Mouse (Mus musculus) MEL (cell line): ENCODE measurements around the gene Acacb. TPM values are rescaled to one million over a fixed set of nuclear protein-coding genes. Genes with fewer than 3 reads are reported as not detected.

Experiments used
- DNase-seq: peaks from one replicate; pipeline ENCODE4 v3.0.0; 2011; ENCODE audit warnings: low read depth, low spot score
- H3K27ac ChIP-seq: 2 replicates; pipeline ENCODE4 v1.5.1; 2012; ENCODE audit warnings: low read depth, mild to moderate bottlenecking, control low read depth, low read length, moderate library complexity; ENCODE audit not compliant: control insufficient read depth
- H3K27me3 ChIP-seq, 2 experiments: fragments of 150-350 bp in 1 of 2; sonication (generic) in 1 of 2; 2 replicates each; pipeline ENCODE4 v1.6.1; 2012; ENCODE audit warnings: low read length in 2 of 2, mild to moderate bottlenecking in 2 of 2, improper control_type of control experiment in 1 of 2, moderate library complexity in 1 of 2; ENCODE audit not compliant: insufficient read depth in 2 of 2, control insufficient read depth in 1 of 2
- H3K36me3 ChIP-seq, 2 experiments: 2 replicates each; pipeline ENCODE4 v1.6.1; 2012 to 2014; ENCODE audit warnings: low read length in 2 of 2, improper control_type of control experiment in 1 of 2, inconsistent platforms in 1 of 2, mild to moderate bottlenecking in 1 of 2; ENCODE audit not compliant: insufficient read depth in 2 of 2, control insufficient read depth in 1 of 2
- H3K4me1 ChIP-seq, 2 experiments: fragments of 150-350 bp in 1 of 2; sonication (generic) in 1 of 2; 2 replicates each; pipeline ENCODE4 v1.6.1; 2012; ENCODE audit warnings: low read length in 2 of 2, improper control_type of control experiment in 1 of 2, mild to moderate bottlenecking in 1 of 2; ENCODE audit not compliant: insufficient read depth in 2 of 2, control insufficient read depth in 1 of 2
- H3K4me3 ChIP-seq, 2 experiments: fragments of 150-350 bp in 1 of 2; sonication (generic) in 1 of 2; 2 replicates each; pipeline ENCODE4 v1.5.1; 2012; ENCODE audit warnings: low read depth in 2 of 2, low read length in 2 of 2, mild to moderate bottlenecking in 2 of 2, moderate library complexity in 2 of 2, control low read depth in 1 of 2, improper control_type of control experiment in 1 of 2; ENCODE audit not compliant: control insufficient read depth in 1 of 2, insufficient read depth in 1 of 2
- H3K79me2 ChIP-seq: 2 replicates; pipeline ENCODE4 v1.6.1; 2012; ENCODE audit warnings: mild to moderate bottlenecking, low read length, moderate library complexity; ENCODE audit not compliant: control insufficient read depth, poor library complexity, insufficient read depth
- H3K9ac ChIP-seq: 2 replicates; pipeline ENCODE4 v1.6.1; 2012; ENCODE audit warnings: low read depth, mild to moderate bottlenecking, control low read depth, low read length, moderate library complexity; ENCODE audit not compliant: control insufficient read depth, poor library complexity, severe bottlenecking
- H3K9me3 ChIP-seq: fragments of 150-350 bp; sonication (generic); replicated peaks from 2 replicates; pipeline ENCODE4 v1.6.1; 2012; ENCODE audit warnings: mild to moderate bottlenecking, low read length, improper control_type of control experiment, moderate library complexity; ENCODE audit not compliant: insufficient read depth
- CHD2 ChIP-seq: IDR thresholded peaks from 2 replicates; pipeline ENCODE4 v1.6.1; 2011; ENCODE audit warnings: low read length, improper control_type of control experiment
- CTCF ChIP-seq, 3 experiments: IDR thresholded peaks in 2 of 3; conservative IDR thresholded peaks in 1 of 3; 2 replicates each; pipeline ENCODE4 v1.5.1; 2011 to 2012; ENCODE audit warnings: low read length in 3 of 3, low read depth in 2 of 3, mild to moderate bottlenecking in 2 of 3, improper control_type of control experiment in 1 of 3, inconsistent platforms in 1 of 3, mixed read lengths in 1 of 3, moderate library complexity in 1 of 3; ENCODE audit not compliant: control insufficient read depth in 1 of 3, insufficient read depth in 1 of 3, poor library complexity in 1 of 3, severe bottlenecking in 1 of 3
- E2F4 ChIP-seq: IDR thresholded peaks from 2 replicates; pipeline ENCODE4 v1.6.1; 2011; ENCODE audit warnings: low read depth, low read length, improper control_type of control experiment, borderline replicate concordance
- EP300 ChIP-seq, 2 experiments: IDR thresholded peaks; 2 replicates each; pipeline ENCODE4 v1.6.1; 2011; ENCODE audit warnings: improper control_type of control experiment in 2 of 2, low read length in 2 of 2, low read depth in 1 of 2, mild to moderate bottlenecking in 1 of 2
- ETS1 ChIP-seq: IDR thresholded peaks from 2 replicates; pipeline ENCODE4 v1.6.1; 2012; ENCODE audit warnings: low read depth, mild to moderate bottlenecking, inconsistent platforms, low read length, improper control_type of control experiment, moderate library complexity
- GABPA ChIP-seq: IDR thresholded peaks from 2 replicates; pipeline ENCODE4 v1.6.1; 2012; ENCODE audit warnings: low read depth, mild to moderate bottlenecking, inconsistent platforms, low read length, improper control_type of control experiment, moderate library complexity
- GATA1 ChIP-seq: IDR thresholded peaks from 2 replicates; pipeline ENCODE4 v1.6.1; 2011; ENCODE audit warnings: low read depth, low read length, improper control_type of control experiment
- HCFC1 ChIP-seq: IDR thresholded peaks from 2 replicates; pipeline ENCODE4 v1.6.1; 2012; ENCODE audit warnings: low read depth, mild to moderate bottlenecking, inconsistent platforms, low read length, improper control_type of control experiment, moderate library complexity
- MAFK ChIP-seq: IDR thresholded peaks from 2 replicates; pipeline ENCODE4 v1.6.1; 2011; ENCODE audit warnings: low read depth, mild to moderate bottlenecking, low read length, improper control_type of control experiment, borderline replicate concordance
- MAZ ChIP-seq: IDR thresholded peaks from 2 replicates; pipeline ENCODE4 v1.6.1; 2012; ENCODE audit warnings: low read depth, mild to moderate bottlenecking, inconsistent platforms, low read length, improper control_type of control experiment
- MEF2A ChIP-seq: IDR thresholded peaks from 2 replicates; pipeline ENCODE4 v1.6.1; 2014; ENCODE audit warnings: low read depth, mild to moderate bottlenecking, inconsistent platforms, low read length, improper control_type of control experiment; ENCODE audit not compliant: poor library complexity, insufficient replicate concordance, severe bottlenecking; ENCODE audit errors: extremely low read depth
- NRF1 ChIP-seq: IDR thresholded peaks from 2 replicates; pipeline ENCODE4 v1.6.1; 2014; ENCODE audit warnings: low read depth, mild to moderate bottlenecking, inconsistent platforms, low read length, improper control_type of control experiment, moderate library complexity; ENCODE audit not compliant: poor library complexity, insufficient read depth, severe bottlenecking
- POLR2A ChIP-seq, 2 experiments: IDR thresholded peaks; 2 replicates each; pipeline ENCODE4 v1.6.1; 2011 to 2012; ENCODE audit warnings: low read length in 2 of 2, mild to moderate bottlenecking in 2 of 2, control low read depth in 1 of 2, improper control_type of control experiment in 1 of 2, low read depth in 1 of 2, moderate library complexity in 1 of 2; ENCODE audit not compliant: control insufficient read depth in 1 of 2, insufficient read depth in 1 of 2, poor library complexity in 1 of 2
- TBP ChIP-seq: IDR thresholded peaks from 2 replicates; pipeline ENCODE4 v1.8.0; 2011; ENCODE audit warnings: low read depth, low read length, improper control_type of control experiment
- TCF12 ChIP-seq: IDR thresholded peaks from 2 replicates; pipeline ENCODE4 v1.6.1; 2014; ENCODE audit warnings: low read depth, mild to moderate bottlenecking, inconsistent platforms, low read length, improper control_type of control experiment, moderate library complexity
- UBTF ChIP-seq: IDR thresholded peaks from 2 replicates; pipeline ENCODE4 v1.6.1; 2012; ENCODE audit warnings: low read depth, mild to moderate bottlenecking, inconsistent platforms, low read length, improper control_type of control experiment, moderate library complexity, borderline replicate concordance; ENCODE audit not compliant: insufficient read depth
- USF1 ChIP-seq: IDR thresholded peaks from 2 replicates; pipeline ENCODE4 v1.6.1; 2014; ENCODE audit warnings: low read depth, mild to moderate bottlenecking, inconsistent platforms, low read length, improper control_type of control experiment, moderate library complexity
- ZNF384 ChIP-seq: IDR thresholded peaks from 2 replicates; pipeline ENCODE4 v1.6.1; 2012; ENCODE audit warnings: low read depth, mild to moderate bottlenecking, inconsistent platforms, low read length, improper control_type of control experiment
- polyA plus RNA-seq, 2 experiments: library from polyadenylated mRNA; stranded (reverse) in 1 of 2; unstranded in 1 of 2; fragments of >175 nt in 1 of 2; fragments of >200 nt in 1 of 2; gene quantifications; 2 replicates each; pipeline versions ENCODE4 v1.2.1 to v1.2.4; 2012; ENCODE audit warnings: low replicate concordance in 2 of 2, low read depth in 1 of 2; ENCODE audit not compliant: insufficient read length in 2 of 2, insufficient read depth in 1 of 2, missing spikeins in 1 of 2
- total RNA-seq: library from RNA; depleted of rRNA; stranded (reverse); fragments of 300-350 nt; gene quantifications from 2 replicates; pipeline ENCODE4 v1.2.3, GENCODE M21; 2012

The Acacb gene
- total and polyA plus RNA-seq, 3 experiments: 2.0 to 5.3 TPM; not detected in 1

DNA sequence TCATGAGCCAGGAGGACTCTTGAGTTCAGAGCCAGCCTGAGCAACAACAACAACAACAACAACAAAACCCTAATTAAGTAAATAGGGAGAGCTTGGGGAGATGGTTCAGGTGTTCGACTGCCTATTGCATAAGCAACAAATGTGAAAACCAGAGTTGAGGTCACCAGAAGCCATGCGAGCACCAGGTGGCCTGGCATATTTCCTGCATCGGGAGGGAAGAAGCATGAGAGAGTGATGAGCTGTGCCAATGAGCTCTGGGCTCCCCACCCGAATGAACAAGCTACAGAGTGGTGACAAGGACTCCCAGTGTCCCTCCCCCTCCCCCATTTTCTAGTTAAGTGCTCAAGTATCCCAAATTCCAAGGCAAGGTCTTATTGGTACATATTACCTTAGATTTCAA, 44.5 kb upstream of the Acacb start:
- Histone ChIP-seq H3K79me2 (peaks cover 9% of the 10 kb centered on the region), H3K9me3 (no peaks in the 10 kb centered on the region), H3K4me3 (no peak overlapping the region), H3K27ac (no peak overlapping the region), H3K36me3 (peaks cover 0 to 4% of the 10 kb centered on the region in 2 experiments; a peak in 2 of 4 replicates), H3K4me1 (peaks cover 0 to 7% of the 10 kb centered on the region in 2 experiments; a peak in 1 of 4 replicates), H3K27me3 (no peaks in the 10 kb centered on the region), H3K9ac (no peak overlapping the region)
- DNase-seq: no peak
- TF ChIP-seq MAFK: no peak
- TF ChIP-seq MEF2A: no peak
- no peak for TF ChIP-seq CHD2
- no peak for TF ChIP-seq ZNF384
- TF ChIP-seq GATA1: no peak
- TF ChIP-seq HCFC1: no peak
- no peak for TF ChIP-seq TCF12

DNA sequence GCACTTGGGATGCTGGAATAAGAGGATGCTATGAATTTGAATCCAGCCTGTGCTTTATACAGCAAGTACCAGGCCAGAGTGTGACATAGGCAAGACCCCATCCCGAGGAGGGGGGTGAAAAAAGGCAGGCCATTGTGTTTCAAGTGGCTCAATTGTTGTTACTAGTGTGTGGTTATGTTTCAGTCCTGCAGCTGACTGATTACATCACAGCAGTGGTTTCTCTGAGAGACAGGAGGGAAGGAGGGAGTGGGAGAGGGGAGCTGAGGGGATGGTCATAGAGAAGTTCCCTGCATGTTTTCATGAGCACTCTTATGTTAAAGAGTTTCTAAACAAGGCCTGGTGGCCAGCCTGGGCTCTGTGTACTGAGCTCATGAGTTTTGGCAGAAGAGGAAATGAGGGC, 43.5 kb upstream of the Acacb start:
- no peak overlapping the region for H3K4me3 ChIP-seq
- TF ChIP-seq MAZ: no peak
- no peak for TF ChIP-seq E2F4
- TF ChIP-seq NRF1: no peak
- TF ChIP-seq GABPA: no peak
- TF ChIP-seq POLR2A (IDR thresholded peaks at IDR 0.05; ENCODE audit: control insufficient read depth in 1 of 2, insufficient read depth in 1 of 2, low read depth in 1 of 2, low read length in 2 of 2, poor library complexity in 1 of 2): no peak
- TF ChIP-seq CTCF (IDR thresholded peaks at IDR 0.05 in 2 of 3, conservative IDR thresholded peaks at IDR 0.05 in 1 of 3; ENCODE audit: control insufficient read depth in 1 of 3, insufficient read depth in 1 of 3, low read depth in 2 of 3, low read length in 3 of 3, poor library complexity in 1 of 3, severe bottlenecking in 1 of 3): no peak
- no peak for TF ChIP-seq MEF2A
- TF ChIP-seq ETS1: no peak
- no peak for TF ChIP-seq EP300 (IDR thresholded peaks at IDR 0.05; ENCODE audit: low read depth in 1 of 2, low read length in 2 of 2)
- TF ChIP-seq TBP: no peak
- no peak for TF ChIP-seq UBTF
- TF ChIP-seq USF1: no peak
- no peak for TF ChIP-seq ZNF384
- TF ChIP-seq HCFC1: no peak
- TF ChIP-seq, all 39 proteins: peak for 0
- Histone ChIP-seq H3K27ac (no peak overlapping the region), H3K36me3 (peaks cover 0 to 4% of the 10 kb centered on the region in 2 experiments; a peak in 2 of 4 replicates), H3K79me2 (peaks cover 9% of the 10 kb centered on the region), H3K4me1 (peaks cover 0 to 7% of the 10 kb centered on the region in 2 experiments; a peak in 1 of 4 replicates), H3K9me3 (no peaks in the 10 kb centered on the region), H3K9ac (no peak overlapping the region), H3K27me3 (no peaks in the 10 kb centered on the region)
- no peak for DNase-seq
